Mouse (Mus musculus): ENCODE measurements at regions not wholly inside any gene's neighbourhood (a gene's known extent, or its start where the extent isn't known, plus 50 kb on each side); places are given as distances from the start of the nearest gene placed in this dataset.

GRCm38 (mm10) chr15:61536332-61536716 lies 613.5 kb upstream of the A1bg start:
- Histone ChIP-seq H3K9me3 (ENCODE audit: low read length) (no peaks in the 10 kb centered on the region), H3K4me1 (ENCODE audit: insufficient read depth, low read length) (peaks cover 8% of the 10 kb centered on the region), H3K36me3 (ENCODE audit: insufficient read depth, low read length) (no peaks in the 10 kb centered on the region), H3K27me3 (ENCODE audit: insufficient read depth, low read length) (no peaks in the 10 kb centered on the region), H3K27ac (ENCODE audit: low read length) (no peak overlapping the region), H3K4me2 (replicated peaks; ENCODE audit: low read depth, low read length) (no peak overlapping the region), H3K9ac (replicated peaks; ENCODE audit: low read length) (no peak overlapping the region), H3K4me3 (ENCODE audit: low read length) (no peak overlapping the region)
- ATAC-seq (ENCODE audit: low FRiP score, low TSS enrichment), result no peak
- WGBS, result 60% methylated on average over 2 of the region's 2 CpGs

GRCm38 (mm10) chr15:61535644-61536331 lies 613.0 kb upstream of the A1bg start:
- Histone ChIP-seq H3K27me3 (ENCODE audit: insufficient read depth, low read length) (no peaks in the 10 kb centered on the region), H3K9me3 (ENCODE audit: low read length) (no peaks in the 10 kb centered on the region), H3K4me2 (replicated peaks; ENCODE audit: low read depth, low read length) (no peak overlapping the region), H3K36me3 (ENCODE audit: insufficient read depth, low read length) (no peaks in the 10 kb centered on the region), H3K9ac (replicated peaks; ENCODE audit: low read length) (no peak overlapping the region), H3K27ac (ENCODE audit: low read length) (no peak overlapping the region), H3K4me1 (ENCODE audit: insufficient read depth, low read length) (peaks cover 8% of the 10 kb centered on the region), H3K4me3 (ENCODE audit: low read length) (no peak overlapping the region)
- ATAC-seq (ENCODE audit: low FRiP score, low TSS enrichment), result no peak
- 36% methylated on average over 6 of the region's 6 CpGs for WGBS

- no peak for ATAC-seq (ENCODE audit: low FRiP score, low TSS enrichment)
- 72% methylated on average over 6 of the region's 6 CpGs for WGBS
- H3K9ac ChIP-seq (replicated peaks; ENCODE audit: low read length), result no peak overlapping the region
- no peaks in the 10 kb centered on the region for H3K27me3 ChIP-seq (ENCODE audit: insufficient read depth, low read length)
- H3K27ac ChIP-seq (ENCODE audit: low read length), result no peak overlapping the region
- no peaks in the 10 kb centered on the region for H3K9me3 ChIP-seq (ENCODE audit: low read length)
- H3K36me3 ChIP-seq (ENCODE audit: insufficient read depth, low read length), result no peaks in the 10 kb centered on the region
- no peak overlapping the region for H3K4me3 ChIP-seq (ENCODE audit: low read length)
- no peak overlapping the region for H3K4me2 ChIP-seq (replicated peaks; ENCODE audit: low read depth, low read length)
- peaks cover 8% of the 10 kb centered on the region for H3K4me1 ChIP-seq (ENCODE audit: insufficient read depth, low read length)
Observed at GRCm38 (mm10) chr15:61535180-61535579, 612.4 kb upstream of the A1bg start.

GRCm38 (mm10) chr15:61532808-61533207 lies 610.0 kb upstream of the A1bg start:
- Histone ChIP-seq H3K9ac (replicated peaks; ENCODE audit: low read length) (no peak overlapping the region), H3K4me3 (ENCODE audit: low read length) (no peak overlapping the region), H3K9me3 (ENCODE audit: low read length) (no peaks in the 10 kb centered on the region), H3K27ac (ENCODE audit: low read length) (no peak overlapping the region), H3K36me3 (ENCODE audit: insufficient read depth, low read length) (no peaks in the 10 kb centered on the region), H3K4me1 (ENCODE audit: insufficient read depth, low read length) (peaks cover 8% of the 10 kb centered on the region), H3K27me3 (ENCODE audit: insufficient read depth, low read length) (no peaks in the 10 kb centered on the region), H3K4me2 (replicated peaks; ENCODE audit: low read depth, low read length) (no peak overlapping the region)
- no peak for ATAC-seq (ENCODE audit: low FRiP score, low TSS enrichment)
- 72% methylated on average over 7 of the region's 7 CpGs for WGBS

GRCm38 (mm10) chr15:61532040-61532439 lies 609.2 kb upstream of the A1bg start:
- Histone ChIP-seq H3K4me1 (ENCODE audit: insufficient read depth, low read length) (peaks cover 8% of the 10 kb centered on the region), H3K27ac (ENCODE audit: low read length) (no peak overlapping the region), H3K9me3 (ENCODE audit: low read length) (no peaks in the 10 kb centered on the region), H3K9ac (replicated peaks; ENCODE audit: low read length) (no peak overlapping the region), H3K4me3 (ENCODE audit: low read length) (no peak overlapping the region), H3K36me3 (ENCODE audit: insufficient read depth, low read length) (no peaks in the 10 kb centered on the region), H3K27me3 (ENCODE audit: insufficient read depth, low read length) (no peaks in the 10 kb centered on the region), H3K4me2 (replicated peaks; ENCODE audit: low read depth, low read length) (no peak overlapping the region)
- ATAC-seq (ENCODE audit: low FRiP score, low TSS enrichment), result no peak
- WGBS, result 93% methylated on average over 2 of the region's 2 CpGs

GRCm38 (mm10) chr15:61523036-61523435 lies 600.2 kb upstream of the A1bg start:
- H3K36me3 ChIP-seq (ENCODE audit: insufficient read depth, low read length), result no peaks in the 10 kb centered on the region
- no peak overlapping the region for H3K27ac ChIP-seq (ENCODE audit: low read length)
- H3K9ac ChIP-seq (replicated peaks; ENCODE audit: low read length), result no peak overlapping the region
- H3K4me3 ChIP-seq (ENCODE audit: low read length), result no peak overlapping the region
- H3K4me2 ChIP-seq (replicated peaks; ENCODE audit: low read depth, low read length), result no peak overlapping the region
- H3K27me3 ChIP-seq (ENCODE audit: insufficient read depth, low read length), result no peaks in the 10 kb centered on the region
- no peak for ATAC-seq (ENCODE audit: low FRiP score, low TSS enrichment)
- H3K9me3 ChIP-seq (ENCODE audit: low read length), result no peaks in the 10 kb centered on the region
- H3K4me1 ChIP-seq (ENCODE audit: insufficient read depth, low read length), result no peaks in the 10 kb centered on the region
- WGBS, result 83% methylated on average over 2 of the region's 2 CpGs

GRCm38 (mm10) chr15:61517265-61517664 lies 594.5 kb upstream of the A1bg start:
- 33% methylated on average over 1 of the region's 1 CpGs for WGBS
- H3K36me3 ChIP-seq (ENCODE audit: insufficient read depth, low read length), result no peaks in the 10 kb centered on the region
- H3K4me2 ChIP-seq (replicated peaks; ENCODE audit: low read depth, low read length), result no peak overlapping the region
- H3K9ac ChIP-seq (replicated peaks; ENCODE audit: low read length), result no peak overlapping the region
- H3K4me3 ChIP-seq (ENCODE audit: low read length), result no peak overlapping the region
- H3K4me1 ChIP-seq (ENCODE audit: insufficient read depth, low read length), result peaks cover 4% of the 10 kb centered on the region; the same call in 1 of the 2 replicates
- ATAC-seq (ENCODE audit: low FRiP score, low TSS enrichment), result 0 out of 2 replicates have a peak, but pooled peaks have one; percentile 35
- no peaks in the 10 kb centered on the region for H3K27me3 ChIP-seq (ENCODE audit: insufficient read depth, low read length)
- H3K9me3 ChIP-seq (ENCODE audit: low read length), result no peaks in the 10 kb centered on the region
- no peak overlapping the region for H3K27ac ChIP-seq (ENCODE audit: low read length)

- Histone ChIP-seq H3K4me1 (ENCODE audit: insufficient read depth, low read length) (peaks cover 4% of the 10 kb centered on the region; the same call in 1 of the 2 replicates), H3K27ac (ENCODE audit: low read length) (no peak overlapping the region), H3K4me3 (ENCODE audit: low read length) (no peak overlapping the region), H3K36me3 (ENCODE audit: insufficient read depth, low read length) (no peaks in the 10 kb centered on the region), H3K9ac (replicated peaks; ENCODE audit: low read length) (no peak overlapping the region), H3K27me3 (ENCODE audit: insufficient read depth, low read length) (no peaks in the 10 kb centered on the region), H3K9me3 (ENCODE audit: low read length) (no peaks in the 10 kb centered on the region), H3K4me2 (replicated peaks; ENCODE audit: low read depth, low read length) (no peak overlapping the region)
- 42% methylated on average over 1 of the region's 1 CpGs for WGBS
- ATAC-seq (ENCODE audit: low FRiP score, low TSS enrichment), result no peak; the same call in 1 of the 2 replicates
Observed at GRCm38 (mm10) chr15:61514324-61514723, 591.5 kb upstream of the A1bg start.

GRCm38 (mm10) chr15:61508806-61509205 lies 586.0 kb upstream of the A1bg start:
- H3K4me2 ChIP-seq (replicated peaks; ENCODE audit: low read depth, low read length), result no peak overlapping the region
- no peak overlapping the region for H3K27ac ChIP-seq (ENCODE audit: low read length)
- WGBS, result 87% methylated on average over 6 of the region's 6 CpGs
- H3K9me3 ChIP-seq (ENCODE audit: low read length), result no peaks in the 10 kb centered on the region
- no peak for ATAC-seq (ENCODE audit: low FRiP score, low TSS enrichment)
- H3K36me3 ChIP-seq (ENCODE audit: insufficient read depth, low read length), result no peaks in the 10 kb centered on the region
- no peaks in the 10 kb centered on the region for H3K4me1 ChIP-seq (ENCODE audit: insufficient read depth, low read length)
- no peak overlapping the region for H3K9ac ChIP-seq (replicated peaks; ENCODE audit: low read length)
- no peak overlapping the region for H3K4me3 ChIP-seq (ENCODE audit: low read length)
- no peaks in the 10 kb centered on the region for H3K27me3 ChIP-seq (ENCODE audit: insufficient read depth, low read length)

GRCm38 (mm10) chr15:61506361-61506897 lies 583.6 kb upstream of the A1bg start:
- ATAC-seq (ENCODE audit: low FRiP score, low TSS enrichment), result no peak
- Histone ChIP-seq H3K27me3 (ENCODE audit: insufficient read depth, low read length) (no peaks in the 10 kb centered on the region), H3K4me3 (ENCODE audit: low read length) (no peak overlapping the region), H3K27ac (ENCODE audit: low read length) (no peak overlapping the region), H3K4me1 (ENCODE audit: insufficient read depth, low read length) (no peaks in the 10 kb centered on the region), H3K9me3 (ENCODE audit: low read length) (no peaks in the 10 kb centered on the region), H3K9ac (replicated peaks; ENCODE audit: low read length) (no peak overlapping the region), H3K36me3 (ENCODE audit: insufficient read depth, low read length) (no peaks in the 10 kb centered on the region), H3K4me2 (replicated peaks; ENCODE audit: low read depth, low read length) (no peak overlapping the region)
- WGBS, result 61% methylated on average over 6 of the region's 6 CpGs

Measured in kidney, embryonic 16.5 days (tissue).